Mouse (Mus musculus) embryo, embryonic 10.5 days (tissue): ENCODE data around the gene Ugdh.

Source experiments
- DNase-seq: peaks from one replicate; pipeline ENCODE4 v3.0.0-alpha.2; 2015; ENCODE audit warnings: low spot score

Ugdh gene

GRCm38 (mm10) chr5:65428321-65428720 is 7.4 kb downstream of the Ugdh start:
- DNase-seq: no peak

DNA sequence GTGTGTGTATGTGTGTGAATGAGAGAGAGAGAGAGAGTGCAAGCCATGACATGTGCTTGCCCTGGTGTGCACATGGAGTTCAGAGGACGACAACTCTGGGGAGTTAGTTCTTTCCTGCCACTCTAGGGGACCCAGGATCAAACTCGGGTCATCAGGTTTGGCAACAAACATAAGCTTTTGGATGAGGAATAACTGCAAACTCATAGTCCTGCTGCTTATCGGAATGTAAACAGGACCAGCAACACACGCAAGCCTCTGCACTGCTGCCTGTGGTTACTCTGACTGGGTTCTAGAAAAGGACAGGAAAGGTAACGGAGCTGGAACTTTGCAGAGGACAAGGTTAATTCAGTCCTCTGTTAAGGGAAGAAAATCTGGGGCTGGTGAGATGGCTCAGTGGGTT is 10.5 kb downstream of the Ugdh start:
- DNase-seq: no peak

DNA sequence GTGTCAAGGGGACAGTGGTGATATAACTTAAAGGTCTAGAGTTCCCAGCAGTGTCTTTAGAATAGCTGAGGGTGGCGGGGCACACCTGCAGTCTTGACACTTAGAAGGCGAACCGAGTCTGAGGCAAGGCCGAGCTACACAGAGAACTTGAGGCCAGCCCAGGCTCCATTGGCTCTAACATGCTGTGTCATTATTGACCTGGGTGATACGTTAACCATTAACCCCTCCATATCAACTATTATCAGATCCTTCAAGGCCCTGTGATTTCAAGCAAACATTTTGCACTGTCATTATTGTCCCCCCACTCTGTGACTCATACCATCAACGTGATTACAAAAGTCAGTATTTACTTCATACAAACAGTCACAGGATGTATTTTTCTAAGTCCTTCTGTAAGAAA is 11.5 kb downstream of the Ugdh start:
- no peak for DNase-seq

GRCm38 (mm10) chr5:65422803-65423202 is 12.9 kb downstream of the Ugdh start:
- DNase-seq: no peak

DNA sequence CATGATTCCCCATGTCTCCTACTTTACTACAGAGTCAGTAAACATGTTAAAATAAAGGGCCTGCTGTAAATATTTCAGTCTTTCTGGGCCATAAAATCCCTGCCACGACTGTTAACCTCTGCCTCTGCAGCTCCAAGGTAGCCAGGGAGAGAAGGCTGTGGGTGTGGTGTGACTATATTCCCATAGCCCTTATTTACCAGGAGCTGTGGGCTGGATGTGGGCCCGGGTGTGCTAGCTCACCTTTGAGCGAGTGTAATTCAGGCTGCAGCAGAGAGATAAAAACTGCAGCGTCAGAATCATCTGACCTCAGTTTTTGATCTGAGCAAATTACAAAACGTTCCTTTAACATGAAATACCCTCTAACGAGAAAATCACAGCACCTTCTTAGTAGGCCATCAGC is 14.9 kb downstream of the Ugdh start:
- DNase-seq: no peak

GRCm38 (mm10) chr5:65419136-65419535 is 16.6 kb downstream of the Ugdh start:
- no peak for DNase-seq

- DNase-seq: peak; percentile 80
Observed at GRCm38 (mm10) chr5:65415653-65416458, 19.9 kb downstream of the Ugdh start.

GRCm38 (mm10) chr5:65407989-65408388 is 27.8 kb downstream of the Ugdh start:
- DNase-seq: peak; percentile 36

- peak; percentile 84 for DNase-seq
Observed at GRCm38 (mm10) chr5:65401251-65401994, 34.3 kb downstream of the Ugdh start.

DNA sequence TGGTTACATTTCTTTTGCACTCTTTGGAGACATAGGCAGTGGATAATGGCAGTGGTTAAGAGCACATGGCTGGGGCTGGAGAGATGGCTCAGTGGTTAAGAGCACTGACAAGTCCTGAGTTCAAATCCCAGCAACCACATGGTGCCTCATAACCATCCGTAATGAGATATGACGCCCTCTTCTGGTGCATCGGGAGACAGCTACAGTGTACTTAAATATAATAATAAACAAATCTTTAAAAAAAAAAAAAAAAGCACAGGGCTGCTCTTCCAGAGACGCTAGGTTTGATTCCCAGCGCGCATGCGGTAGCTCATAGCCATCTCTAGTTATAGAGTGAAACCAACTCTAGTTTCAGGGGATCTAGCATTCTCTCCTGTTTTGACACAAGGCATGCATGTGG is 41.3 kb downstream of the Ugdh start:
- no peak for DNase-seq

- peak; percentile 67 for DNase-seq
Observed at GRCm38 (mm10) chr5:65391753-65392152, 44.0 kb downstream of the Ugdh start.

DNA sequence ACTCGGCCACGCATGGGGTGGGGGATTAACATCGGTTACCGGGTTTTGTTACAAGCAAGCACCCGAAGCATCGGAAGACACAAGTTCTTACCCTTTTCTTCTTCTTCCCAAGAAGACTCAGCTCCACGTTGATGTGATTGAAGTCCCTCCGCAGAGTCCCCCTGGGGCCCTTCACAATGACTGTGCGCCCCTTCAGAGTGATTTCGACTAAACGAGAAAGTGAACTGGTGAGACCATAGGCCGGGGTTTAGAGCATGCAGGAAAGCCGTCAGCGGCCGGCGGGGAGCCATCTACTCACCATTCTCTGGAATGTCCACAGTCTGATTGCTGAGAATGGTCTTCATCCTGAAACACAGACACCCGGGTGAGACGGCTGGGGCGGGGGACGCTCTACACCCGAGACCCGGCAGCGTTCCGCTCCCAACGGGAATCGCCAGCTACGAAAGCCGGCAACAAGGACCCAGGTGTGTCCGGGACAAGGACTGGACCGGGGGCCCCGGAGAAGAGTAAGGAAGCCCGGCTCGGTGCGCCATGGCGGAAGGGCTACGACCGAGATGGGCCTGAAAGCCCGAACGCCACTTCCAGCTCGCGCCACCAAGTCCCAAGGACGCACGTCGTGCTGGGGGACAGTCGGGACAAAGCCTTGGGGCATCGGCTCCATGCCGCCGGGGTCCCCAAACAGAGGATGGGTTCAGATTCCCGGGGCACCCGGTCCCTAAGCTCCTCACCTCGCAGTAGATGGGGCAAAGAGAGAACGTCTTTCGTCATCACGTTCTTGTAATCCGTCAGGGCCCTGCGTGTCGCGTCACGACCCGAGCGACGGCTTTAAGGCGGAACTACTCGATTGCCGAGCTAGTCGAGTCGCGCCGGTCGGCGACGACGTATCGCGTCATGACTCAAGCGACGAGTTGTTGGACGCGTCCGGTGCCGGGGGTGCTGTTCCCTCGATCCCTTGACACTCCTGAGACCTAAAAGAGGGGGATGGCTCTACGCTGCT is 44.8 kb downstream of the Ugdh start, which contains the start of the genes Rpl9 and Lias:
Gene Rpl9, minus strand, starts transcription at position 797 of the 997 bp plus-strand sequence.
Gene Lias, plus strand, starts transcription at position 850 of the 997 bp plus-strand sequence.
- DNase-seq: peak; percentile 98

DNA sequence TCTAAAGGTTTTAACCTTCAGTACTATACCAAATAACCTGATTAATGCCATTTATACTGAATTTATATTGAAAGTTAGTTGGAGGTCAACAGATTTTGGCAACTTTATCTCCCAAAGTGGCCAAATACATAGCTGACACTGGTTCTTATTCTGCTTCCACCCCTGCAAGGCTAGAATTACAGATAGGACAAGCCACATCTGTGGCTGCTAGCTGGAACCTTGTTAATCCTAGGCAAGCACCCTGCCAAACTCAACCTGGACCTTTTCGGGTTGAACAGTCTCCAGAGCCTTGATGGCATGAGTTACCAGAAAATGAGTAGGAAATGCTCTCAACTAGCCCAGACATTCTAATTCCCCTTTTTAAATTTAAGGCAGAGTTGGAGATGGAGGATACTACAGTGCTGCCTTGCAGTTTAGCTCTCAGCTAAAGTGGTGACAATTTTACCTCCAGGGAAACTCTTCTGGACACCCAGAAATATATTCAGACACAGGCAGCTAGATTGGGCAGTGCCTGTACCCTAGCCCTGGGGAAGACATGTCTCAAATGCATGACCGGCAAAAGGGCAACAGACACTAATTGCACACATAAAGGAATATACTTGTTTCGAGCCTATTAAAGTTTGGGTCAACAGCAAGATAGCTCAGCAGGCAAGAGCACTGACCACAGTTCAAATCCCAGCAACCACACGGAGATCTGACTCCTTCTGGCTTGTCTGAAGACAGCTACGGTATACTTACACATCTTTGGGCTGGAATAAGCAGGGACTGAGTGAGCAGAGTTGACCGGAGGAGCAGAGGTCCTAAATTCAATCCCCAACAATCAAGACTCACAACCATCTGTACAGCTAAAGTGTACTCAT is 48.5 kb downstream of the Ugdh start:
- DNase-seq: no peak

GRCm38 (mm10) chr5:65385704-65386103 is 50.0 kb downstream of the Ugdh start:
- no peak for DNase-seq

GRCm38 (mm10) chr5:65374746-65375145 is 61.0 kb downstream of the Ugdh start:
- no peak for DNase-seq

DNA sequence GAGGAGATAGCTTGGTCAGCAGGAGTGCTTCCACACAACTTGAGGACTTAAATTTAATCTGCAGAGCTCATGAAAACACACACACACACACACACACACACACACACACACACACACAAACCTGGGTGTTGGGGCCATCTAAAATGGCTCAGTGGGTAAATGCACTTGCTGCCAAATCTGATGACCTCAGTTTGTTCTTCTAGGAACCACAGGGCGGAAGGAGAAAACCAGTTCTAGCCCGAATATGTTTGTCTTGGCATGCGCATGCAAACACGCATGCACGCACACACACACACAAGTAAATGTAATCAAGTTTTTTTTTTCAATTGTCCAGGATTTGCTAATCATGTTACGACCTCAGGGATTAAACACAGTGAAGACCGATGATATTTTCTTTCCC is 64.2 kb downstream of the Ugdh start:
- no peak for DNase-seq

- DNase-seq: no peak
Observed at GRCm38 (mm10) chr5:65367837-65368236, 67.9 kb downstream of the Ugdh start.
